Mouse (Mus musculus): ENCODE data around the gene Ppip5k1. TPM values are rescaled to one million over a fixed set of nuclear protein-coding genes. Genes with fewer than 3 reads are reported as not detected.
"Not testable (repeated sequence)": the region's sequence is repeated elsewhere in the genome, so short reads cannot be mapped to it uniquely, and the experiment has no call there.

Gene Ppip5k1
- 10 to 100 TPM; 83.7 to 90.9 TPM for total RNA-seq (2021)
- long read RNA-seq, experiment 1, full-length matches to known transcripts: 4 of 26 reads
- long read RNA-seq, experiment 1, partial matches to known transcripts: 11 of 26 reads
- long read RNA-seq, experiment 1, other reads (novel, unspliced or antisense): 11 of 26 reads
- long read RNA-seq, experiment 2, full-length matches to known transcripts: 5 of 25 reads
- long read RNA-seq, experiment 2, partial matches to known transcripts: 13 of 25 reads
- long read RNA-seq, experiment 2, other reads (novel, unspliced or antisense): 7 of 25 reads

DNA sequence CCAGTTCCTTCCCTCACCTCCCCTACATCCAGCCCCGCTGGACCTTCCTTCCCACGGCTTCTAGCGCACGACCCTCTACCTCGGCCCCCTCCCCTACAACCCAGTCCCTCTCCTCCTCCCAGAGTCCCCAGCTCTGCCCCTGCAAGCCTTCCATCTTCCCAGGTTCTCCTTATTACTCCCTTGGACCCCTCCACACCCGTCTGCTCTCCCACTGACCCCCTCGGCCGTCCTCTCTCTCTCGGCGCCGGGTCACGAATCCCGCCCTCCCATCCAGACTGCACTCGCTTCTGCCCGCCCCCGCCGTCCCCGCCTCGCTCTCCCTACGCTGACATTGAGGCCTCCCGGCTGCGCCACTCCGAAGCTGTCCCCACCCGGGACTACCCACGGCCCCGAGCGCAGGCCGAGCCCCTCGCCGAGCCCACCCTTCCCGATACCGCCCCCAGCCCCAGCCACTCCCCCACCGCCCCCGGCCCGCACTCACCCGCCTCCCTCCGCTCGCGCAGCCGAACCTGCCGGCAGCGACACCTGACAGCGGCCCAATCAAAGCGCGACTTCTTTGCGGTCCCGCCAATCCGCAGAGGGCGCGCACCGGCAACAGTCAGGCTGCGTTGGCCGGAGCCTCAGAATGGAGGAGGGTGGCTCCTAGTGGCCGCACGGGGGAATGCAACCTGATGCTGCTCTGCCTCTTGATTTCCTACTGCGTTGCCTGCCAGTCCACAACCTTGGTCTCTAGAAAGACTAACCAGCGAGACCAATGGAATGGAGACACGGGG lies at the start of gene Ppip5k1:
TSS of gene Ppip5k1 (minus strand) at position 577 of the 773 bp plus-strand sequence.
- peak; percentile 98 to 99 for DNase-seq (ENCODE audit: low spot score in 2 of 2)
- intact Hi-C loops (cut with DNase I): loop anchor here (5.0 kb wide), 1 partner anchor 58 kb away; no protein-coding TSS in a partner anchor

DNA sequence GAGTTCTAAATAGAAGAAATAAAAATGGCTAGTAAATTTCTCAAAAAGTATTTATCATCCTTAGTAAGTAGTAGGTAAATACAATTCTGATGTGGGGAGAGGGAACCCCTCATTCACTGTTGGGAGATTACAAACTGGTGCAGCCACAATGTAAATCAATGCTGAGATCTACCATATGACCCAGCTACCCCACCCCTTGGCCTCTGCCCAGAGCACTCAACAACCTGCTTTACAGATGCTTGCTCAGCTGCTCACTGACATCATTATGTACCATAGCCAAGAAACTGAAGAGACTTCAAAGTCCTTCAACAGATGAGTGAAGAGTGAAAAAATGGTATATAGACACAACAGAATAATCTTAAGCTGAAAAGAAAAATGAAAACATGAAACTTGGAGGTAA lies 48.1 kb upstream of the Ppip5k1 start:
- DNase-seq (ENCODE audit: low spot score in 2 of 2): no peak
- intact Hi-C loops (cut with DNase I): no loop called here

DNA sequence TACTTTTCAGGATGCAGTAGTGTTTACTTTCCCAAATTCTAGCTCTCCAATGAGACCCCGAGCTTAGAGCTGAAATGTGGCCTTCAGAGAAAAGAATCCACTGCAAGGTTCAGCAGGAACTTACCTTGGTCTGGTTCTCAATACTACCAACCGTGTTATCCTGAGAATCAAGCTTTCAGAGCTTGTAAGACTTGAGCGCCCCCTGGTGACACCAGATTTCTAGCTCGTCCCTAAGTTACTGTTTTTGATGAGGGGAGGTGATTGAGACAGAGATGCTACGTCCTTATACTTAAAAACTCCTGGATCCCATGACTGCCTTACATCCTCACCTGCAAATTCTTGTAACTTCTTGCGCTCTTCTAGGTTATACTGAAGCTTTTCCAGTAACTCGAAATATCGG lies 41.4 kb upstream of the Ppip5k1 start:
- DNase-seq (ENCODE audit: low spot score in 2 of 2): peak; percentile 71 to 93
- intact Hi-C loops (cut with DNase I): no loop called here

DNA sequence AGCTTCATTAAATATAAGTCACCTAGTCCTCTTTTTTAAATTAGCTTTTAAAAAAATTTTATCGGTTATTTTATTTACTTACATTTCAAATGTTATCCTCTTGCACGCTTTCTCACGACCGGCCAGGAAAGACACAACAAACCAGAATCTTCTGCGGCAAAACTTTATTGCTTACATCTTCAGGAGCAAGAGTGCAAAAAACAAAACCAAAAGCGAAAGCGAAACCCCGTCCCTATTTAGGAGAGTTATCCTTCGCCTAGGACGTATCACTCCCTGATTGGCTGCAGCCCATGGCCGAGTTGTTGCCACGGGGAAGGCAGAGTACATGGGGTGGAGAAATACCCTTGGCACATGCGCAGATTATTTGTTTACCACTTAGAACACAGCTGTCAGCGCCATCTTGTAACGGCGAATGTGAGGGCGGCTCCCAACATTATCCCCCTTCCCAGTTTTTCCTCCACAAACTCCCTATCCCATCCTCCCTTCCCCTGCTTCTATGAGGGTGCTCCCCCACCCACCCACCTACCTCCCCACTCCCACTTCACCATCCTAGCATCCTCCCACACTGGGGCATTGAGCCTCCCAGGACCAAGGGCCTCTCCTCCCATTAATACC lies 31.9 kb upstream of the Ppip5k1 start, which contains the start of gene Strc:
TSS of gene Strc (minus strand) at position 208 of the 615 bp plus-strand sequence.
- DNase-seq (ENCODE audit: low spot score in 2 of 2); intact Hi-C loops (cut with DNase I): not testable (repeated sequence)

DNA sequence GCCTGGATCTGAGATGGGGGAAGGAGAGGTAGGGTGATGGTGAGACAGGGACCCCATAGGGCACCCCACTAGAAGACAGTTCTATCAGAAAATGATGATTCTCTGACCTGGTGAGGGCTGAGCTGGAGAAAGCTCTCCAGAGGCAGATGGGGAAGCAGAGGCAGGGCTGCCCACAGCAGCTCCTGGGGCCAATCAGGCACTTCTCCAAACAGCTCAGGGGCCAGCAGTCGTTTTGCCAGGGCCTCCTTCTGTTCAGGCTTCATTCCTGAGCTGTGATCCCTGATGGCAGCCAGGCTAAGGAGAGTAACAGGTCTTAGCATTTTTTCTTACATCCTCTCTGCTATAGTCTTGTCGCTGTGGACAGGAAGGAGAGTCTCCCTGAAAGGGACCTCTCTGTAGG lies 19.6 kb upstream of the Ppip5k1 start:
- no peak for DNase-seq (ENCODE audit: low spot score in 2 of 2)
- intact Hi-C loops (cut with DNase I): no loop called here

DNA sequence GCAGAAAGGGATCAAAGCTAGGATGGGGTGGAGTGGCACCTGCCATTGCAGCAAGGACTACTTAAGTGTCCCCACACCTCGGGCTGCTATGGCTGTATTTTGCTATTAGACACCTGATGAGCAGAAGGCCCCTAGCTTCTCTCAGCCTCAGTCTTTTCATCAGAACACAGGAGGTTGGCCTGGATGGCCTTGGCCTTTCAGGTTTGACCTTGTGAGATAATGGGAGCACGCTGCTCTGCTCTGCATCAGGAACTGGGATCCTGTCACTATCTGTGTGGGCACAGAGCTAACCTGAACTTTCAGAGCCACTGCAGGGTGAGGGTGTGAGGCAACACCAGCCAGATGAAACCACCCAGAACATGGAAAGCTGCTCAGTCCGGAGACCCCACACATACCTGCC lies 17.1 kb upstream of the Ppip5k1 start:
- intact Hi-C loops (cut with DNase I): no loop called here

DNA sequence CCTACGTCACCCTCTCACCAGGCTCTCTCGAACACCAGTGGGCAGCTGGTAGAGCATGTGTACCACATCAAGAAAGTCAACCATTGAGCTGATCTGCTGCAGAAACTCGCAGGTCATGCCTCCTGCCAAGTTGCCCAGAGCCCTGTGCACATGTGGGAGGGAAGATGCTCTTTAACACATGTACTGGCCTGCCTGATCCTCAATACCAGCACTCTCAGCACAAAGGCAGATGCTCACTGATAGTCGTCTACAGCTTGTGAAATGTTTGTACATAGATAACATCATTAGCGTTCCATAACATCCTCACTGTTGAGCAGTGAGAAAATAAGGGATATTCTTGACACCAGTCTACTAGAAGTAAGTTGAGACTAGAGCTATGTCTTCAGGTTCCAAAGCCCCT lies 15.7 kb upstream of the Ppip5k1 start:
- intact Hi-C loops (cut with DNase I): no loop called here
- DNase-seq (ENCODE audit: low spot score in 2 of 2): no peak

More for the DNA sequence above, 17.1 kb upstream of the Ppip5k1 start:
- DNase-seq (ENCODE audit: low spot score in 2 of 2): no peak

DNA sequence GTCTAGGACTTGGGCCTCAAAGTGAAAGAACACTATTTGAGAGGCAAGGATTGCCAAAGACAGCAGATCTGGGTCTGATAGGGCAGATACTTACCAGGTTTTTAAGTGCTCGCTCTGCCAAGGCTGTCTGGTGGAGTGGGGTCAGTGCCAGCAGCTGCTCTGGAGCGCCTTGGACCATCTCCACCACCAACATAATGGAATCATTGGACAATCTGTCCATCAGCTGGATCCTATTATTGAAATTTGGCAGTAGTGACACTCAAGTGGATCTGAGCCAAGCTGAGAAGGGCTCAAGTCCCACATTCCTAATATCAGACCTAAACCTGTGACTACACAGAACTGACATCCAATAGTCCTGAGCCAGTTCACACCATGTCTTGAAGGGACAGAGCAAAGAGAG lies 13.6 kb upstream of the Ppip5k1 start:
- intact Hi-C loops (cut with DNase I): no loop called here
- DNase-seq (ENCODE audit: low spot score in 2 of 2): no peak

DNA sequence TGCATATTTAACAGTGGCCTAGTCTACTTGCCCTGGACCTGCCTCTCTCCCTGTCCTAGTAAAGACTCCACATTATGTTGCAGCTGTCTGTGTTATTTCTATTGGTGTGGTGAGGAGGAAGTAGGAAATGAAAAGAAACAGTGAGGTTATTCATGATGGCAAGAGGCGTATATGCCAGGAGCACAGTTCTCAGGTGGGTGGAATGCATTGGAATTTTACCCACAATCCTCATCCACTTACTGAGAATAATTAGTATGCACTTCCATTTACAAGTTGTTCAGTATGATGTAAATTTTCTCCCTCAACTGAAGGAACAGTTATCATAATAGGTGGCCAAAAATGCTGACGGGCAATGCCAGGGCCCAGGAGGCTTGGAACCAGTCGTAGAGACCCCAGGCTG lies 8.5 kb upstream of the Ppip5k1 start:
- intact Hi-C loops (cut with DNase I): no loop called here

DNA sequence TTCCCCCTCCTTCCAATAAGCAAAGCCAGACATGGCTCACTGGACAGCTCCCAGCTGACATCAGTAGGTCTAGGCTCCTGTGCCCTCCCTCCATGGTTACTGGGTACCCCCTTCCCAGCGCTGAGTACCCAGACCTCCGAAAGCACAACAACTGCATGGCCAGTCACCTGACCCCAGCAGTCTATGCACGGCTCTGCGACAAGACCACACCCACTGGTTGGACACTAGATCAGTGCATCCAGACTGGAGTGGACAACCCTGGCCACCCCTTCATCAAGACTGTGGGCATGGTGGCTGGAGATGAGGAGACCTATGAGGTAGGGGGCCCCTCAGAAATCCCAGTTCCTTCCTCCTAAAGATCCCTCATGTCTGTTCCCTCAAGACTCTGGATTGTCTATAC lies 4.3 kb upstream of the Ppip5k1 start:
- no peak for DNase-seq (ENCODE audit: low spot score in 2 of 2)
- intact Hi-C loops (cut with DNase I): loop anchor here (5.0 kb wide), 1 partner anchor 62 kb away; no protein-coding TSS in a partner anchor

More for the DNA sequence above, 8.5 kb upstream of the Ppip5k1 start:
- no peak for DNase-seq (ENCODE audit: low spot score in 2 of 2)

DNA sequence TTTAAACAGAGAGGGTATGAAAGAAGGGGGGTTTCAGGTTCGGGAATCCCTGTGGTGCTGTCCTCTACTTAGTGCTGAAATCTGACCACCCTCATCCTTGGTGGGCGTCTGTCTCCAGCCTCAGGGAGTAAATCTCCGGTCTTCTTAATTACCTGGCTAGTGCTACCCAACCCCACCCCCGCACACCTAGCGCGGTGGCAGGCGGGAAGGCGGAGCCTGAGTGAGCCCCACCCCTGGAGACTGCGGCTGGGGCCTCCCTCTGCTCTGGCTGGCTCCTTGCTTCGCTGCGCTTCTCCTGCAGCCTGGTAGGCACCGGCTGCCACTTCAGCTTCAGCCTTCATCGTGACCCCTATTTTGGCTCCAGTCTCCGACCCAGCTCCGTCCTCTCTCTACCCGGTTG lies 3.2 kb upstream of the Ppip5k1 start:
- peak; percentile 83 to 85 for DNase-seq (ENCODE audit: low spot score in 2 of 2)
- intact Hi-C loops (cut with DNase I): loop anchor here (5.0 kb wide), 1 partner anchor 61 kb away; no protein-coding TSS in a partner anchor

DNA sequence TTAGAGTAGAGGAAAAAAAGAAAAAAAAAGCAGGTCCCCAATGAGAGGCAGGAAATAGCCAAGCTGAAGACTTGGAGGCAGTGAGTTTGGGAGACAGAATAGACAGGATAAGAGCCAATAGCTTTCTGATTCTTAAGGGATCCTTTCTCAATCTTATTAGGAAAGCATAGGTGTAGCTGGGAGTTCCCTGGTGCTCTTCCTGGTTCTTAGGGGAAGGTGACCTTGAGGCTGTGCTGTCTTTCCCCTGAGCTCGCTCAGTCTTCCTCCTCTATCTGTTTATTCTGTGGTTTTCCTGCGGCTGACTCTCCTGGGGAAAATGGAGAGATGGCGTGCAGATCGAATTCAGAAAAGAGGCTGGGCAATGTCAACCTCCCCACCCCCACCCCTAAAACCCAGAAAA lies 2.8 kb upstream of the Ppip5k1 start:
- intact Hi-C loops (cut with DNase I): loop anchor here (5.0 kb wide), 1 partner anchor 61 kb away; no protein-coding TSS in a partner anchor
- DNase-seq (ENCODE audit: low spot score in 2 of 2): no peak

DNA sequence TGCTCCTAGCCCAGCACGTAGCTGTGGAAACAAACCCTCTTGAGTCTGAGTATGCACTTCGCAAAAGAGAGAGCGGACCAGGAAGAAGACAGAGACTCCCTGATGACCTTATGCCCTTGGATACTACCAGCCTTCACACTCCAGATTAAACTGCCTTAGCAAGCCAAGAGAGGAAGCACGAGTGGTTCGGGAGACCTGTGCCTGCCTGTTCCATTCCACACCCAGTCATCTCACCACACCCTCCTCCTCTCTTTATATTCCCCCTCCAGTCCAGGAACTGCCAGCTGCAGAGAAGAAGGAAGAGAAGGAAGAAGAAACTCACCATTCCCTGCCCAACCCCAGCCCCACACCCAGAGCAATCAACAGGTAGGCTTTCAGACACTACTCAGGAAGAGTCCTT lies 2.3 kb upstream of the Ppip5k1 start, which contains the start of gene Ckmt1:
TSS of gene Ckmt1 (plus strand) at position 221 of the 400 bp plus-strand sequence.
- no peak for DNase-seq (ENCODE audit: low spot score in 2 of 2)
- intact Hi-C loops (cut with DNase I): loop anchor here (5.0 kb wide), 1 partner anchor 60 kb away; no protein-coding TSS in a partner anchor

DNA sequence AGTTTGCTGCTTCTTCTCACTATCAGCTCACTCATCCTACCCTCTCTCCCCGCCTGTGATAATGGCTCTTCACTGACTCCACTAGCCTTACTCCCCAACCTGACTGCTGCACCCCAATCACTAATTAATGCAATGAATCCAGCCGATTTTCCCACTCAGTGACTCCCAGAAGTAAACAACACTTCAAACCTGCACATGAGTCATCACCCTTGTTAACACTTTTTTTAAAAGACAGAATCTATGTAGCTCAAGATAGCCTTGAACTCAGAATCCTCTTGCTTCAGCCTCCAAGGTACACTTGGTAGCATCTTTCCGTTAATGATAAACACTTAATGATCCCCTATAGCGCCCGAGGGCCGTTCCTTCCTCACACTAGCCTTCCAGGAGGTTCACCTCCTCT lies 818 bp downstream of the Ppip5k1 start:
- no peak for DNase-seq (ENCODE audit: low spot score in 2 of 2)

DNA sequence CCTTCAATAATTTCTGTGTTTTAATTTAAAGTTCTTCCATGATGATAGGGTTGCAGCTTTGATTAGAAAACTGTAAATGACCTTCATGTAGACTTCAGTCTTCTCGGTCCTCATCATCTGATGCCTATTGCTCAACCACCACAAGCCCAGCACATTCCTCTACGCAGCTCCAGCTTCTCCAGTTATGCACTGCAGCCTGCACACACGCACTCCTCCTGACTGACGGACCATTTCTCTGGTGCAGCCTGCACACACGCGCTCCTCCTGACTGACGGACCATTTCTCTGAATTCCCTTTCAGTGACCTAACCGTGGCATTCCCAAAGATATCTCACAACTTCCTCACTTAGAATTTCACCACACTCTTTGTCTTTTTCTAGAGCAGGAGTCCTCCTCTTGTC lies 2.0 kb downstream of the Ppip5k1 start:
- intact Hi-C loops (cut with DNase I): no loop called here

More for the DNA sequence above, 818 bp downstream of the Ppip5k1 start:
- intact Hi-C loops (cut with DNase I): no loop called here

DNA sequence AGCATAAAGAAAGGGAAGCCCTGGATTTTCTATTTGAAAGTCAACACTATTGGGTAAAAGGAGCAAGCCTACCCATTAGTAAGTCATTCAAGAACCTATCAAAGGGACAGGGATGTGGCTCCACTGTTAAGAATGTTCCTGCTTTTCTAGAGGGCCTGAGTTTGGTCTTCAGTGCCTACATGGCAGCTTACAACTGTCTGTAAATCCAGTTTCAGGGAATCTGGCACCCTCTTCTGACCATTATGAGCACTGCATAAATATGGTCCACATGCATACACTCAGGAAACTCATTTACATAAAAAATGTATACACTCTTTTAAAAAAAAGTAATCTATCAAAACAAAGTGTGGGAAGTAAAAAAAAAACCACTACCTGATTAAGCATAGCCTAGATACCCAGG lies 16.1 kb downstream of the Ppip5k1 start:
- intact Hi-C loops (cut with DNase I): no loop called here
- no peak for DNase-seq (ENCODE audit: low spot score in 2 of 2)

More for the DNA sequence above, 2.0 kb downstream of the Ppip5k1 start:
- no peak for DNase-seq (ENCODE audit: low spot score in 2 of 2)

DNA sequence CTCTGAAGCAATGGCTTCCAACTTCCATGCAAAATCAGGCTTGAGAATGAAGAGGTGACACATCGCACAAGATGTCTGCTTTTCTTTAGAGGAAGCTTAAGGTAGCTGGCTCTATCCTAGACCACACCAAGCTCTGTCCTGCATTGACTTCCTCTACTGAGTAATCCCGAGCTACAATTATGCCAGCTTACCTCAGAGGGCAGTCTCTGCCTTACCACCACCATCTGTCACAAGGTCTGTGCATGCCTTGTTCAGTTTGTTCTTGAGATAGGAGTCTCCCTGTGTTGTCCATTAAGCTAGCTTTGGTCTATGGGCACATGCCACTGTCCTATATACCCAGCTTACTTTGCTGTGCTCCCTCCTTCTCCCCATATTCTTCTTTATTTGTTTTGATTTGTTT lies 25.7 kb downstream of the Ppip5k1 start:
- intact Hi-C loops (cut with DNase I): no loop called here
- DNase-seq (ENCODE audit: low spot score in 2 of 2): no peak

DNA sequence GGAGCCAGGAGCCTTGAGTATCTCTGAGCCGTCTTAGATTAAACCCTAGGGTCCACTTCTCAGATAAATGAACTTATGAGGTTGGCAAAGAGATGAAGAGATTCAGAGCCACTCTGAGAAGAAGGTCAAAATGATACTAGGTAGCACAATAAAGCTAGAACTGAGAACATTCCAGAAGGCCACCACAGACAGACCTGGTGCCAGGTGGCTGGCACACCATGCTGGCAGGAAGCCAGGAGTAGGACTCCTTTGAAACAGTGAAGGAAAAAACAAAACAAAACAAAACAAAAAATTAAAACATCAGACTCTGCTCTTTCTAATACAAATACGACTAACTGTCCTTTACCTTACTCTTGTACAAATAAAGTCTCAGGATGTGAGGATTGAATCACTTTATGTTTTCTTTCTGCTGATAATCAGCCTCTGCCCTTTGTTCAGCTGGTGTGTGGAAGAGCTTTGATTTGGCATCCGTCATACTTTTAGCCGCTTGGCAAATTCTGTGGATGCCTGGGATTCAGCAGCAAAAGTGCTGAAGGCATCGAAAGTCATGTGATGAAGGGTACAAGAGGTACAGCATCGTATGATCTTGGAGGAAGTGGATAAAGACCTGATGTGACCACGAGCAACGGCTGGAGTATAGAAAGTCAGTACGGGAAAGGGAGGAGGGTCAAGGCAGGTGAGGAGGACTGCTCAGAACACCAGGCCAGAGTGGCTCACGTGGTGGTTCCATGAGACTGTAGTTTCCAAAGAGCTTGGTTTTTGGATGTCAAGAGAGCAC lies 31.3 kb downstream of the Ppip5k1 start:
- DNase-seq (ENCODE audit: low spot score in 2 of 2): no peak
- intact Hi-C loops (cut with DNase I): no loop called here

DNA sequence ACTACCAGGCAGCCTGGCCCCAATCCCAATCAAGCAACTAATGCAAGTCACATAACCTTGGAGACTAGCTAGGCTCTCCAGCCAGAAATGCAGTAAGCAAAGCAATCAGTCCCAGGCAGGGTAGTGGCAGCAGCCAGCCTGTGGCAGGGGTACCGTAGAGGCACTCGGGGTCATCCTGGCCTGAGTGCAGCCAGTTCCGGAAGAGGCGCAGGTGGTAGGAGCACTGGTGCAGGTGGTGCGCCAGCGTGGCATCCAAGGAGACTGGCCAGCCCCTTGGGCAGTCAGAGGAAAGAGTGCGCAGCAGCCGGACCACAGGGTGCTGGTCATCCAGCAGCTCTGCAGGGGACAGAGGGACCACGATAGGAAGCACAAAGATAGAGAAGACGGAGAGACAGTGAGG lies 32.2 kb downstream of the Ppip5k1 start:
- DNase-seq (ENCODE audit: low spot score in 2 of 2): no peak
- intact Hi-C loops (cut with DNase I): no loop called here

Measured in left cerebral cortex, postnatal 14 days (tissue).